Mouse (Mus musculus) midbrain, embryonic 16.5 days (tissue): ENCODE results near the gene Cst13. TPM values are rescaled to one million over a fixed set of nuclear protein-coding genes. Genes with fewer than 3 reads are reported as not detected.

ENCODE experiments used
- ATAC-seq: fragments of 200-750 bp; cut with Nextera tagmentation; 2 replicates; pipeline ENCODE4 v1.8.0; 2017; ENCODE audit warnings: moderate TSS enrichment
- H3K27ac ChIP-seq: fragments of 300-500 bp; sonication (generic); 2 replicates; pipeline ENCODE4 v1.5.1; 2014; ENCODE audit warnings: mild to moderate bottlenecking, low read length, mixed read lengths
- H3K27me3 ChIP-seq: fragments of 300-500 bp; sonication (generic); 2 replicates; pipeline ENCODE4 v1.6.1; 2014; ENCODE audit warnings: low read depth, low read length, mixed read lengths; ENCODE audit not compliant: control insufficient read depth, insufficient read depth
- H3K36me3 ChIP-seq: fragments of 300-500 bp; sonication (generic); 2 replicates; pipeline ENCODE4 v1.6.1; 2014; ENCODE audit warnings: mild to moderate bottlenecking, low read length, moderate library complexity, mixed read lengths; ENCODE audit not compliant: control insufficient read depth, insufficient read depth
- H3K4me1 ChIP-seq: fragments of 300-500 bp; sonication (generic); 2 replicates; pipeline ENCODE4 v1.6.1; 2014; ENCODE audit warnings: mild to moderate bottlenecking, low read length, mixed read lengths; ENCODE audit not compliant: control insufficient read depth, insufficient read depth
- H3K4me2 ChIP-seq: fragments of 300-500 bp; sonication (generic); 2 replicates; pipeline ENCODE4 v1.6.1; 2014; ENCODE audit warnings: mild to moderate bottlenecking, low read length, mixed read lengths
- H3K4me3 ChIP-seq: fragments of 300-500 bp; sonication (generic); 2 replicates; pipeline ENCODE4 v1.5.1; 2014; ENCODE audit warnings: low read depth, mild to moderate bottlenecking, low read length, moderate library complexity, mixed read lengths
- H3K9ac ChIP-seq: fragments of 300-500 bp; sonication (generic); 2 replicates; pipeline ENCODE4 v1.6.1; 2014; ENCODE audit warnings: low read depth, low read length, mixed read lengths
- H3K9me3 ChIP-seq: fragments of 300-500 bp; sonication (generic); replicated peaks from 2 replicates; pipeline ENCODE4 v1.6.1; 2014; ENCODE audit warnings: mild to moderate bottlenecking, low read length, mixed read lengths; ENCODE audit not compliant: control insufficient read depth, poor library complexity, severe bottlenecking
- WGBS: fragments of 180-500 bp; shearing (Covaris S2); extraction: QIAGEN DNeasy Blood & Tissue Kit; methylation state at CpG from one replicate; pipeline ENCODE4 v1.1.7; 2014; 5-methylcytosine and 5-hydroxymethylcytosine counted together
- polyA plus RNA-seq: library from polyadenylated mRNA; unstranded; fragments of >200 nt; fragmentation: Nextera tagmentation; extraction: Ambion mirVana; gene quantifications from 2 replicates; pipeline ENCODE4 v1.2.1, GENCODE M21; 2015

Cst13 gene
- polyA plus RNA-seq, 1 experiment from 2014 or later: not detected

- no peak for ATAC-seq
- H3K36me3 ChIP-seq: no peaks in the 10 kb centered on the region
- 91% methylated on average over 5 of the region's 5 CpGs for WGBS
Observed at GRCm38 (mm10) chr2:148838075-148838777, 18.3 kb downstream of the Cst13 start.

GRCm38 (mm10) chr2:148839224-148839623 lies 19.3 kb downstream of the Cst13 start:
- Histone ChIP-seq H3K36me3 (no peaks in the 10 kb centered on the region), H3K4me1 (no peaks in the 10 kb centered on the region), H3K27me3 (no peaks in the 10 kb centered on the region), H3K4me2 (no peak overlapping the region), H3K4me3 (no peak overlapping the region), H3K9me3 (no peaks in the 10 kb centered on the region), H3K27ac (no peak overlapping the region), H3K9ac (no peak overlapping the region)
- 98% methylated on average over 2 of the region's 2 CpGs for WGBS
- no peak for ATAC-seq

More at GRCm38 (mm10) chr2:148838075-148838777, 18.3 kb downstream of the Cst13 start:
- no peak overlapping the region for H3K4me2 ChIP-seq
- H3K27me3 ChIP-seq: no peaks in the 10 kb centered on the region
- no peaks in the 10 kb centered on the region for H3K9me3 ChIP-seq
- no peak overlapping the region for H3K27ac ChIP-seq
- H3K4me1 ChIP-seq: no peaks in the 10 kb centered on the region
- H3K4me3 ChIP-seq: no peak overlapping the region
- H3K9ac ChIP-seq: no peak overlapping the region

- peak; percentile 80 for ATAC-seq
- Histone ChIP-seq H3K9ac (no peak overlapping the region), H3K9me3 (no peaks in the 10 kb centered on the region), H3K27ac (no peak overlapping the region), H3K4me2 (no peak overlapping the region), H3K4me1 (no peaks in the 10 kb centered on the region), H3K27me3 (no peaks in the 10 kb centered on the region), H3K36me3 (no peaks in the 10 kb centered on the region), H3K4me3 (no peak overlapping the region)
- 45% methylated on average over 8 of the region's 8 CpGs for WGBS
Observed at GRCm38 (mm10) chr2:148851116-148851906, 31.4 kb downstream of the Cst13 start.

- no peaks in the 10 kb centered on the region for H3K4me1 ChIP-seq
- 82% methylated on average over 8 of the region's 8 CpGs for WGBS
- no peak overlapping the region for H3K27ac ChIP-seq
- ATAC-seq: no peak
- no peak overlapping the region for H3K4me2 ChIP-seq
- H3K36me3 ChIP-seq: no peaks in the 10 kb centered on the region
- no peaks in the 10 kb centered on the region for H3K9me3 ChIP-seq
- no peak overlapping the region for H3K9ac ChIP-seq
- no peaks in the 10 kb centered on the region for H3K27me3 ChIP-seq
- no peak overlapping the region for H3K4me3 ChIP-seq
Observed at GRCm38 (mm10) chr2:148856630-148857400, 36.9 kb downstream of the Cst13 start.

GRCm38 (mm10) chr2:148857506-148857905 lies 37.6 kb downstream of the Cst13 start:
- Histone ChIP-seq H3K9me3 (no peaks in the 10 kb centered on the region), H3K9ac (no peak overlapping the region), H3K4me3 (no peak overlapping the region), H3K27me3 (no peaks in the 10 kb centered on the region), H3K4me2 (no peak overlapping the region), H3K4me1 (no peaks in the 10 kb centered on the region), H3K27ac (no peak overlapping the region), H3K36me3 (no peaks in the 10 kb centered on the region)
- WGBS: 80% methylated on average over 4 of the region's 4 CpGs
- no peak for ATAC-seq

- WGBS: 79% methylated on average over 4 of the region's 4 CpGs
- H3K9ac ChIP-seq: no peak overlapping the region
- no peaks in the 10 kb centered on the region for H3K27me3 ChIP-seq
- H3K36me3 ChIP-seq: no peaks in the 10 kb centered on the region
- H3K4me3 ChIP-seq: no peak overlapping the region
- no peak for ATAC-seq
- H3K4me1 ChIP-seq: no peaks in the 10 kb centered on the region
- no peak overlapping the region for H3K27ac ChIP-seq
- no peaks in the 10 kb centered on the region for H3K9me3 ChIP-seq
- no peak overlapping the region for H3K4me2 ChIP-seq
Observed at GRCm38 (mm10) chr2:148860993-148861392, 41.1 kb downstream of the Cst13 start.

- Histone ChIP-seq H3K27me3 (no peaks in the 10 kb centered on the region), H3K4me2 (no peak overlapping the region), H3K27ac (no peak overlapping the region), H3K36me3 (no peaks in the 10 kb centered on the region), H3K4me1 (no peaks in the 10 kb centered on the region), H3K4me3 (no peak overlapping the region), H3K9ac (no peak overlapping the region), H3K9me3 (no peaks in the 10 kb centered on the region)
- ATAC-seq: no peak
Observed at GRCm38 (mm10) chr2:148861693-148862092, 41.8 kb downstream of the Cst13 start.

- H3K4me1 ChIP-seq: no peaks in the 10 kb centered on the region
- no peak for ATAC-seq
- no peaks in the 10 kb centered on the region for H3K27me3 ChIP-seq
- H3K4me2 ChIP-seq: no peak within 1 kb of the TSS
- no peak within 1 kb of the TSS for H3K4me3 ChIP-seq
- H3K27ac ChIP-seq: no peak within 1 kb of the TSS
- H3K9ac ChIP-seq: no peak within 1 kb of the TSS
- 68% methylated on average over 2 of the region's 2 CpGs for WGBS
- no peaks in the 10 kb centered on the region for H3K9me3 ChIP-seq
- H3K36me3 ChIP-seq: no peaks in the 10 kb centered on the region
Observed at GRCm38 (mm10) chr2:148864966-148865365, 45.1 kb downstream of the Cst13 start, which contains the start of gene 9230104L09Rik. 9230104L09Rik (minus strand) TSS chr2:148865038.
